Mouse (Mus musculus) natural killer cell, adult 2 months (primary cell): ENCODE measurements around the gene Atrnl1.
"Not testable (repeated sequence)": the region's sequence is repeated elsewhere in the genome, so short reads cannot be mapped to it uniquely, and the experiment has no call there.

ENCODE experiments used
- DNase-seq, 2 experiments: peaks; one replicate each; pipeline ENCODE4 v3.0.0; 2022; ENCODE audit warnings: low spot score in 2 of 2

Gene Atrnl1

DNA sequence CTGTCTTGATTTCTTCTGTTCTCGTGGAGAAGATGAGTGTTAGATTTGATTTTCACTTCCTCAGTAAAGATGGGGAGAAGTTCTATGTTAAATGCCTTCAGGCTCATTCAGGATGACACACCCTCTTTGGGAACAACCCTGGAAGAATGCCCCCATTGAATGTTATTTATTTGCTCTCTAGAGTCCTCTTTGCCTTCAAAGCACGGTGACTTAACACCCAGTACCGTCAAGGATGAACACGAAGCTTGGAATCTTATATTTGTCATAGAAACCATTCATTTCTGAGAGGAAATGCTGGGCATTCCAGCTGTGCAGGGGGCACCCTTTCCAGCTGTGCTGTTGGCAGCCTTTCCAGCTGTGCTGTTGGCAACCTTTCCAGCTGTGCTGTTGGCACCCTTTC is 212.6 kb downstream of the Atrnl1 start:
- no peak for DNase-seq

- DNase-seq, result no peak
Measured at GRCm38 (mm10) chr19:57825271-57826207, 214.7 kb downstream of the Atrnl1 start.

GRCm38 (mm10) chr19:57833083-57833482 is 222.2 kb downstream of the Atrnl1 start:
- DNase-seq, result no peak

DNA sequence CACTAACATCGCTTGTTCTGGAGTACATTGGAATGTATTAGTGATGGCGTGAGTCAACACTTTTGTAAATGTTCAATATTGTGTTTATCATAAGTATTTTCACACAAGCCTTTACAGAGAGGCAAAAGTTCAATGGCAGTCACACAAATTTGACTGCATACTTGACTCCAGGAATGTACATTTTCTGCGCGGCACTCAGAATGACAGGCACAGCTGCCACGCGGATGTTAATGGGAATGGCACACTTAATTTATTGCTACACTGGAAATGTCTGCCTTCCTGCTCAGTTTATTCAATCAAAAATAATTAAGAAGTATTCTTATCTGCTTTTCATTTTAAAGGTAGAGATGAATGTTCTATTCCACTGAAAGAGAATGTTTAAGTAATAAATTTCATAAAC is 227.0 kb downstream of the Atrnl1 start:
- no peak for DNase-seq

GRCm38 (mm10) chr19:57838546-57838945 is 227.7 kb downstream of the Atrnl1 start:
- DNase-seq, result no peak

DNA sequence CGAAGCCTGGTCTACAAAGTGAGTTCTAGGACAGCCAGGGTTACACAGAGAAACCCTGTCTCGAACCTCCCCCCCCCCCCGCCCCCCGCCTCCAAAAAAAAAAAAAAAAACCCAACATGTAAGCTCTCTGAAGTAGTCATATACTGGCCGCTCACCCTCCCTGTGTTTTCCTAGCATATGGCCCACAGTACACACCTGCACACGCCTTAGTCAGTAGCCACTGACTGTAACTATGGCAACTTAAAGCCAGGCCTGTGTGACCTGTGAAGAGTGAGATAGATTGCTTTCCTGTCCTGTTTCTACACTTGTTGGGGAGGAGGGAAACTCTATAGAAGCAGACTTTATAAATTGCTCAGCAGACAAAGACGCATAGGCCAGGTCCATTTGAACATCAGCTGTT is 239.1 kb downstream of the Atrnl1 start:
- no peak for DNase-seq

DNA sequence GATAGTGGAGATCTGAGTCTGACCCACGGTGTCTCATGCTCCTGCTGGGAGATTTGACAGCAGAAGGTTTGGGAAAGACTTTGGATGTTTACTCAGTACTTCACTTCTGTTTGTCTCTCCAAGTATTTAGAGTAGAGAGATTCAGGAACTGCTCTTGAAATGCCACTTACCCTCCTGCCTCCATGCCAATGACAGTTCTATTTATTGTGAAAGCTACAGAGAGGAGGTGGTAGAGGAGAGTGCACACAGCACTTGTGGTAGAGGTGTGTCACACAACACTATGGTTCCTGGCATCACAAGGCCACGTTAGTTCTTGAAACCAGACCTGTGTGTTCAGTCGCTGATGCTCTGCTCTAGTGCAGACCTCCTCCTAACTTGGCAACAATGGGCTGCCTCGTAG is 257.5 kb downstream of the Atrnl1 start:
- no peak for DNase-seq

DNA sequence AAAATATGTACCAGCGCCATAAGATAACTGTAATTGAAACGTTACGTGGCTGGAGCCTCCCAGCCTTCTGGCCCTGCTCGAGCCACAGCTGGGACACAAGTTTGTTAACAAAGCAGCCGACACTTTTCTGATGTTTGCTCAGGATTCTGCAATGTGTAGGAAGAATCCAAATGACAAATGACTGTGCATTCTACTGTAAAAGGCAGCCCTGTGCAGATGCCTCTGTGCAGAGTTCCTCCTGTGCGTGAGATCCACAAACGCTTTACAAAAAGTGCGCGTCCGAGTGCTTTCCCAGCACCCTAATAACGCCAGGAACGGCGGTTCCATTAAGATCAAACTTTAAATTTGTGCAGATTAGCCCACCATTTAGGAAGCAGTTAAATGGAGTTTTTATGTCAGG is 260.0 kb downstream of the Atrnl1 start:
- no peak for DNase-seq

DNA sequence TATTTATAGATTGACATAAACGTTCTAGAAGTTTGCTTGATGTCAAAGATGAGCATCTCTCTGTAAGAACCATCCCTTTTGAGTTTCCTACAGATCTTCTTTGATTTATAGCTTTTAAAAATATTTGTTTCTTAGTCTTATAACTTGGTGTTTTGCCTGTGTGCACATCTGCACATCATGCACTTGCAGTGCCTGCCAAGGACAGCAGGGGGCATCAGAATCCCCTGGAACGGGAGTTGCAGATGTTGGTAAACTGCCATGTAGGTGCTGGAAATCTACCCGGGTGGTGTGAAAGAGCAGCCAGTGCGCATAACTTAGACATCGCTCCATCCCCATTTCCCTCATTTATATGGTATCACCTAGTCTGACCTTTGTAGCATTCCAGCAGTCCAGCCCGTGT is 265.2 kb downstream of the Atrnl1 start:
- peak in 1 of 2 experiments; percentile 5 for DNase-seq

GRCm38 (mm10) chr19:57877343-57877742 is 266.5 kb downstream of the Atrnl1 start:
- no peak for DNase-seq

DNA sequence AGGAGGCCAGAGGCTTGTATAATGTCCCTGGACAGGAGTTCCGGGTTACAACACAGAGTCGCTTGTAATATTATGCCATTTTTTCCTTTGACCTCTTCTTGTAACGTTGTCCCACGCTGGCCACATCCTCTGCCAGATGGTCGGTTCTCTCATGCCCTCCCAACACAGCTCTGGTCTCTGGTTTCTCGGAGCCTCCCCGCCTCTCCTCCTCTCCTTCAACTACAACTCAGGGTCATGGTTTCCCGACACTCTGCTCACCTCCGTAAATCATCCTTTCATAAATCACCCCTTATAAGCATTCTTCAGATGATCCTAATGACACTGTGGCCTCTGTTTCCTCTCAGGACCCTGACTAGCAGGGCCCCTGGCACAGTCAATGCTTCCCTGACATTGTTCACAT is 267.7 kb downstream of the Atrnl1 start:
- no peak for DNase-seq

DNA sequence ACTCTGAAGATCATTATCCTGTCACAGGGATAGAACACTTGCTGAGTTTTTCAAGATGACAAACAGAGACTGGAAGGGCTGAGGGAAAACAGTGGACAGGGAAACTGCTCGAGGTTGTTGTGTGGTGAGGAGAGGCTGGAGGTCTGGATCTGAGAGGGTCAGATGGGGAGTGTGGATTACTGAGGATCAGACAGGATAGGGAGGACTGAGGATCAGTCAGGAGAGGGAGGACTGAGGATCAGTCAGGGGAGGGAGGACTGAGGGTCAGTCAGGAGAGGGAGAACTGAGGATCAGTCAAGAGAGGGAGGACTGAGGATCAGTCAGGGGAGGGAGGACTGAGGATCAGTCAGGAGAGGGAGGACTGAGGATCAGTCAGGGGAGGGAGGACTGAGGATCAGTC is 269.0 kb downstream of the Atrnl1 start:
- DNase-seq, result not testable (repeated sequence)

DNA sequence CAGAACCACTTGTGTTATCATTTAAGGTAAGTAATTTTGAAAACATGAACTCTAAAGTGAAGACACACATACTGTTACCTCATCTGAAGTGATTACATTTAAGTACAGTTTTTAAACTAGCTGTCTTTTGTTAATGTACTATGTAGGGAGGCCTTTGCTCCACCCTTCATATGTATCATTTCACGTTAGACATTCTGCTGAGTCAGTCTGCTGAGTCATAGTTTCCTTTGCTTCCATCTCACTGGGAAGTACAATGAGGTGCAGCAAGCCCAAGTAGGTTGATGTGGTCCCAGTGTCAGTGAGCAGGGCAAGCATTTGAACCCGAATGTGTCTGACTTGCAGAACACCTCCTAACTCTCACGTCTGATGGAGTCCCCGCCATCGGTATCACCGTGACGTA is 271.1 kb downstream of the Atrnl1 start:
- DNase-seq, result no peak

- no peak for DNase-seq
Measured at GRCm38 (mm10) chr19:57888871-57889270, 278.0 kb downstream of the Atrnl1 start.

- DNase-seq, result no peak
Measured at GRCm38 (mm10) chr19:57889741-57890140, 278.9 kb downstream of the Atrnl1 start.

DNA sequence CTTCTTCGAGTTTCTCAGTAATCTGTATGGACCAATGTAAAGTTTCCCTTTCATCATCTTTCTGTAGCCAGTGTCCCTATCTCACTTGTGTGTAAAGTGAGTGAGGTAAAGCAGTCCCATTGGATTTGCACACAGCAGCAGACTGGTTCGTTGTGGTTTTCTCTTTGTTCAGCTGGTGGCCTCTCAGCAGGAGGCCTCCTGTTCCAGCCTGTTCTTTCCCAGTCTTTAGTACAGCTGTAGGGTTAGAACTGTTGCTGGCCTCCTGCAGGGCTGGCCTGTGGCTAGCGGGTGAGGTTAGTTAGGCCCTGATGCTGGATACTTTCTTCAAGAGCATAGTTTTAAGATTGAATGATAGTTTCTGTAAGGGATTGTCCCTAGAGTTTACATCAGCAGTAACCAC is 280.1 kb downstream of the Atrnl1 start:
- no peak for DNase-seq

DNA sequence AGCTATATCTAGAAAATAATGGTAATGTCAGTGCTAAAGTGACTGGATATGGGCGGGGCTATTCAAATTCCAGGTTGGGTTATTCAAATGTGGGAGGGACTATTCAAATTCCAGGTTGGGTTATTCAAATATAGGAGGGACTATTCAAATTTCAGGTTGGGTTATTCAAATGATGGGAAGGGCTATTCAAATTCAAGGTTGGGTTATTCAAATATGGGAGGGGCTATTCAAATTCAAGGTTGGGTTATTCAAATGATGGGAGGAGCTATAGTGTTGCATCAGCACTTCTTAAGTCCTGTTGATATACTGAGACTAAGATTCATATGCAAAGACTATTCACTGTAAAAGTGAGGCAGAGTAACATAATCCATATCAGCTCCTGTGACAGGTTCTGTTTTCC is 283.4 kb downstream of the Atrnl1 start:
- no peak for DNase-seq

GRCm38 (mm10) chr19:57900037-57900436 is 289.2 kb downstream of the Atrnl1 start:
- no peak for DNase-seq

GRCm38 (mm10) chr19:57909466-57909865 is 298.6 kb downstream of the Atrnl1 start:
- DNase-seq, result no peak

- no peak for DNase-seq
Measured at GRCm38 (mm10) chr19:57910650-57911049, 299.8 kb downstream of the Atrnl1 start.

GRCm38 (mm10) chr19:57916325-57916724 is 305.5 kb downstream of the Atrnl1 start:
- DNase-seq, result no peak

- no peak for DNase-seq
Measured at GRCm38 (mm10) chr19:57922991-57923390, 312.2 kb downstream of the Atrnl1 start.

DNA sequence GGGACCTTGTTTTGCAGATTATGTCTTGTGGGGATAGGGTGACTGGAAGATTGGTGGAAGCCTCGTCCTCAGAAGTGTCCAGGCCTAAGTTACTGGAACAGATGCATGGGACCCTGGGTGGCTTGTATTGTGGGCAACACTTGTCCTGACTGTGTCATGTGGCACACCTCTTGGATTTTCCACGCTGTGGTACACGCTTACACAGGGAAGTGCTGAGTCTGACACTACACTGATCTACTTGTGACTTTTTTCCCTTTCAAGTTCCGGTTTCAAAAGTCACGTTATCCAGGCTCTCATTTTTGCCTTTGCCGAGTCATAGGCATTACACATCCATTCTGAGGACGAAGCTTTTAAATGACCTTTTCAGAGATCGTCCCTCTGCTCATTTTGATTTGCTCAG is 314.0 kb downstream of the Atrnl1 start:
- DNase-seq, result no peak

- no peak for DNase-seq
Measured at GRCm38 (mm10) chr19:57925681-57926080, 314.8 kb downstream of the Atrnl1 start.
